Mouse (Mus musculus) bone marrow, adult 2 months (tissue): Measurements from ENCODE around the gene Kcnab2.

Experiments
- CTCF ChIP-seq: fragments of 200-500 bp; IDR thresholded peaks from 2 replicates; pipeline ENCODE4 v1.5.1; 2011; ENCODE audit warnings: low read length, control low read depth; ENCODE audit not compliant: control insufficient read depth, insufficient read depth
- POLR2A ChIP-seq: fragments of 200-500 bp; IDR thresholded peaks from 2 replicates; pipeline ENCODE4 v1.6.1; 2011; ENCODE audit warnings: low read depth, mild to moderate bottlenecking, control low read depth, low read length, borderline replicate concordance; ENCODE audit not compliant: control insufficient read depth

GRCm38 (mm10) chr4:152349837-152350381 is 127.8 kb downstream of the Kcnab2 start:
- no peak for TF ChIP-seq POLR2A
- TF ChIP-seq CTCF: no peak
